Mouse (Mus musculus) heart, adult 18-20 months (tissue): ENCODE data around the gene Det1. TPM values are rescaled to one million over a fixed set of nuclear protein-coding genes. Genes with fewer than 3 reads are reported as not detected.

Experiments
- DNase-seq, 2 experiments: peaks; one replicate each; pipeline ENCODE4 v3.0.0; 2021 to 2022; ENCODE audit warnings: mixed read lengths in 1 of 2
- microRNA-seq, 2 experiments: library from miRNA; unstranded; fragments of <30 nt; microRNA quantifications; one replicate each; pipeline ENCODE4 v1.2.0; 2022
- total RNA-seq, 2 experiments: library from RNA; stranded (reverse); gene quantifications; 2 replicates each; pipeline ENCODE4 v1.2.3; 2021

The Det1 gene
- total RNA-seq, 2 experiments from 2014 or later = 13.9 to 16.5 TPM

DNA sequence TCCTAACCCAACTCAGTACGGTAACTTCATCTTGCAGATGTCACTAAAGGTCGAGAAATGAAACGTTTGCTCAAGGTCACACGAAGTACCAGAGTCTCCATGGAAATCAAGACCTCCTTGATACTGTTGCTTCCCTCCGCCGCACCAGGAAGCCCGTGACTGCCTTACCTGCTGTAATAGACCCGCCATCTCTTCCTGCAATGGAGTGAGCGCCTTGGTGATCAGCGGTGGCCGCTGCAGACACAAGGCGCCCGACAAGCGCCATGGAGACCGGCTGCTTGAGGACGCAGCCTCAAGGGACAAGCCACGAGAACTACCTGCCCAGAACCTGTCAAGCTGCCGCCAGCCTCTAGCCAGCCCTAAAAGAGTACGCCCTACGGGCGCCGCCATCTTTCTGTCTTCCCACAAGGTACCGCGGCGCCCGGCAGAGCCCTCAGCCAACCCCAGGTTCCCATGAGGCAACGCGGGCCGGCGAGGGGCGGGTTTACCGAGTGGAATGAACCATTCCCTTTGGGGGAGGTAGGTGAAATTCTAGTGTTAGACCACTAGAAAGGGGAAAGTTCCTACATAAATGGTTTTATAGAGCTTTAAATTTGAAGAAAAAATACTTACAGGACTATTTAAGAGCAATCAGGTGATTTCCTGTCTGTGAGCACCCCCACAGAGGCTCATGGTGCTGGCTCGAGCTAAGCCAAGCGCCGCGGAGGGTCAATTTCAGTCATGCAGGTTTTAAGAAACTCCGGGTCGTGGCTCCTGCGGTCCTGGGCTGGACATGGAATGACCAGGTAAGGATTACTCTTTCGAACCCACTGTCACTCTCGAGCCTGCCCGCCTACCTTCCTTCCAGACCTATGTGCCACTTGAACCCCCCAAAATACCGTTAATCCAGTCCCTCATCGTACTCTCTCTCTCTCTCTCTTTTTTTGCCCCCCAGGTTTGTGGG, 64.2 kb downstream of the Det1 start, which contains the start of the genes Mrps11 and Mrpl46:
Gene Mrps11, plus strand, starts transcription at position 481 of the 943 bp plus-strand sequence.
Gene Mrpl46, minus strand, starts transcription at position 893 of the 943 bp plus-strand sequence.
- peak; percentile 89 to 91 for DNase-seq

- no peak for DNase-seq
Observed at GRCm38 (mm10) chr7:78778741-78779140, 68.3 kb downstream of the Det1 start.

Small RNAs within 50 kb of the gene (microRNA-seq; reads per million reads assigned to microRNA genes)
- gene Mir7-2 = 1.5 to 4.6 reads per million in 2 experiments

Other genes starting within 250 kb of the Det1 start
- gene Ntrk3, start 109.3 kb downstream of the Det1 start, total RNA-seq = 1 to 10 TPM in 1 of 2 experiments, under 1 TPM in 1; 0.97 to 3.9 TPM
- gene Mrps11, start 64.1 kb downstream of the Det1 start, total RNA-seq = 10 to 100 TPM; 39.5 to 40.1 TPM
- gene Mrpl46, start 63.7 kb downstream of the Det1 start, total RNA-seq = 10 to 100 TPM; 52.6 to 59.5 TPM
- 10 to 100 TPM; 35.8 to 37.0 TPM for gene Aen, start 48.6 kb upstream of the Det1 start, total RNA-seq
- 1 to 10 TPM; 6.3 to 7.0 TPM for gene Isg20, start 66.2 kb upstream of the Det1 start, total RNA-seq
- under 1 TPM; 0.10 to 0.28 TPM for gene Acan, start 206.2 kb upstream of the Det1 start, total RNA-seq